Comparison of ENCODE assay signal across 8 mouse cellular contexts in the genomic region with DNA sequence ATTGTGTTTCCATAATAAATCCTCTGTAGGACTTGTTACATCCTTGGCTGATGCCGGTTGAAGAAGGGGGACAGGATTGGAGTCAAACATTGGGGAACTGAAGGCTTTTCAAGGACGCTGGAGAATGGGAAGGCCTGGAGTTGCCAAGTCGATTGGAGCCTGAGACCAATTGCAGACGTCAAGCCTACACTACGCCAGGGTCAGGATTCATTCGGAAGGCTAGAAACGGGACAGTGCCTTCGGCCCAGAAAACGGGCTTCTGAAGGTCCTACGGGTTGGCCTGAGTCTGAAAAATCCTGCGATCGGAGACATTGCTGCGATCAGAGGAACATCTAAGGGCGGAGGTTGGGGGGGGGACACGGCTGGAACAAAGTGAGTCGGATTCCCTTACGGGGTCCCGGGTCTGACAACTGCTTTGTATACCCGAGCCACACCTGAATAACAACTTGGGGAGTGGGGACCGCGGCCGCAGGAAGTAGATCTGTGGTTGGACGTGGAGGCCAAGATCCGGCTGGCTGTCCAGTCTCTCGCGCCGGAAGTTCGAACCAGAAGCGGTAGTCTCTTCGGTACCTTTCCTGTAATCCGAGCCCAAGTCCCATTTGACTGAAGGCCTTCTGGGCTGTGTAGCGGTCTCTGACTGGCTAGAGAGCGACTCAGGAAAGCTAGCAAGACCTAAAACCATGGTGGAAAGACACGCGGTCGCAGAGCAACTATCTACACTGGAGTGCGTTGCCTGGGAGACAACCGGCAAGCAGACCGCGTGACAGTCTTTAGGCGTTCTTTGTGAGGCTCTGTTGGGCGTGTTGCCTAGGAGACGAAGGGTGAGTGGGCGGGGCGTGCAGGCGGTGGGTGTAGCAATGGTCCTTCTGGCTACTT. TPM values are rescaled to one million over a fixed set of nuclear protein-coding genes. Genes with fewer than 3 reads are reported as not detected.
DNase-seq lines count a peak whose midpoint lies in the region; ATAC-seq lines count a peak whose summit lies in the region.

A gene (minus strand): TSS at position 693 of the 876 bp plus-strand sequence.
A gene (plus strand): TSS at position 835 of the 876 bp plus-strand sequence.

- H3K27ac ChIP-seq in forebrain, embryonic 16.5 days (ENCODE audit: low read length): peak within 1 kb of the TSS; percentile 79
- peak within 1 kb of the TSS; percentile 36 for H3K27ac ChIP-seq in neural tube, embryonic 14.5 days (ENCODE audit: low read depth, low read length)

- ATAC-seq in forebrain, embryonic 16.5 days: peak; percentile 99
- peak; percentile 98 for ATAC-seq in neural tube, embryonic 14.5 days (ENCODE audit: low read depth)

- peak within 1 kb of the TSS; percentile 61 for H3K4me3 ChIP-seq in forebrain, embryonic 16.5 days (replicated peaks; ENCODE audit: low read length)
- peak within 1 kb of the TSS; percentile 53 for H3K4me3 ChIP-seq in neural tube, embryonic 14.5 days (ENCODE audit: low read depth, low read length)

- H3K36me3 ChIP-seq in forebrain, embryonic 16.5 days (ENCODE audit: control insufficient read depth, insufficient read depth): peaks cover 4% of the 10 kb centered on the region; the same call in 1 of the 2 replicates
- H3K36me3 ChIP-seq in neural tube, embryonic 14.5 days (ENCODE audit: control insufficient read depth, insufficient read depth, low read length): peaks cover 2% of the 10 kb centered on the region; the same call in 1 of the 2 replicates

- intact Hi-C loops in heart, postnatal 36 days (cut with DNase I): loop anchor here (2.0 kb wide), 1 partner anchor 16 kb away; no protein-coding TSS in a partner anchor

- peak within 1 kb of the TSS; percentile 84 for H3K4me2 ChIP-seq in forebrain, embryonic 16.5 days (ENCODE audit: low read length)
- H3K4me2 ChIP-seq in neural tube, embryonic 14.5 days (ENCODE audit: low read depth, low read length): peak within 1 kb of the TSS; percentile 80

- peaks cover 9% of the 10 kb centered on the region for H3K4me1 ChIP-seq in forebrain, embryonic 16.5 days (replicated peaks; ENCODE audit: control insufficient read depth, insufficient read depth, low read length)
- H3K4me1 ChIP-seq in neural tube, embryonic 14.5 days (ENCODE audit: control insufficient read depth, insufficient read depth, low read length): 0 out of 2 replicates have a peak, but pooled peaks cover 2% of the 10 kb centered on the region

- H3K9ac ChIP-seq in forebrain, embryonic 16.5 days (replicated peaks; ENCODE audit: low read depth, low read length): peak within 1 kb of the TSS; percentile 77
- peak within 1 kb of the TSS; percentile 67 for H3K9ac ChIP-seq in neural tube, embryonic 14.5 days (replicated peaks; ENCODE audit: low read depth, low read length)

- H3K27me3 ChIP-seq in forebrain, embryonic 16.5 days (replicated peaks; ENCODE audit: control insufficient read depth, insufficient read depth, low read length): no peaks in the 10 kb centered on the region
- H3K27me3 ChIP-seq in neural tube, embryonic 14.5 days (ENCODE audit: control insufficient read depth, insufficient read depth, low read length): no peaks in the 10 kb centered on the region

- no peaks in the 10 kb centered on the region for H3K9me3 ChIP-seq in forebrain, embryonic 16.5 days (ENCODE audit: control insufficient read depth, low read length)
- H3K9me3 ChIP-seq in neural tube, embryonic 14.5 days (ENCODE audit: control insufficient read depth, low read length): no peaks in the 10 kb centered on the region

- DNase-seq in ES-CJ7 (ENCODE audit: low read depth, low spot score): peak; percentile 97
- peak; percentile 62 to 75 for DNase-seq in cerebellum, adult 18-20 months
- DNase-seq in heart, postnatal 36 days: peak; percentile 91
- peak; percentile 96 to 98 for DNase-seq in layer of hippocampus, adult 18-20 months (ENCODE audit: low spot score in 2 of 2)
- DNase-seq in lung, adult 18-20 months: peak; percentile 96 to 97
- DNase-seq in testis, postnatal 10 days (ENCODE audit: low spot score): peak; percentile 95

- 2% methylated on average over 46 of the region's 46 CpGs for WGBS in forebrain, embryonic 16.5 days
- WGBS in neural tube, embryonic 14.5 days: 1% methylated on average over 46 of the region's 46 CpGs

RNA-seq across cellular contexts. Expression of the first gene that starts in this region (rescaled TPM):
- polyA plus RNA-seq in forebrain, embryonic 16.5 days (2015; fragmentation: Nextera tagmentation; extraction: Ambion mirVana): 0.54 and 0.63 TPM in 2 replicates
- under 1 TPM; 0.54 to 0.92 TPM for total RNA-seq in heart, postnatal 36 days (2021)
- under 1 TPM; 0.20 to 0.67 TPM for total RNA-seq in layer of hippocampus, adult 18-20 months (2021)
- polyA plus RNA-seq in neural tube, embryonic 14.5 days (2014; fragmentation: Nextera tagmentation; extraction: Ambion mirVana): 0.13 and 0.17 TPM in 2 replicates

RNA-seq across cellular contexts. Expression of the second gene that starts in this region (rescaled TPM):
- polyA plus RNA-seq in forebrain, embryonic 16.5 days (2015; fragmentation: Nextera tagmentation; extraction: Ambion mirVana): 42.4 and 46.0 TPM in 2 replicates
- 10 to 100 TPM; 28.3 to 48.8 TPM for total RNA-seq in heart, postnatal 36 days (2021)
- total RNA-seq in layer of hippocampus, adult 18-20 months (2021): 10 to 100 TPM; 21.2 to 23.8 TPM
- polyA plus RNA-seq in neural tube, embryonic 14.5 days (2014; fragmentation: Nextera tagmentation; extraction: Ambion mirVana): 23.7 and 27.8 TPM in 2 replicates

Comparison
In these comparisons a context has a peak if more than half of its experiments do, and no peak if none do; other contexts are left out.
1. Peak in every context shown above with its lines: DNase-seq, ATAC-seq, H3K4me3 ChIP-seq and H3K27ac ChIP-seq.